Mouse (Mus musculus) neural tube, embryonic 15.5 days (tissue): ENCODE data around the gene Ccdc88b. TPM values are rescaled to one million over a fixed set of nuclear protein-coding genes. Genes with fewer than 3 reads are reported as not detected.
A peak's percentile ranks its signal among the peaks of the same experiment; 100 is the strongest.
"Not testable (repeated sequence)": the region's sequence is repeated elsewhere in the genome, so short reads cannot be mapped to it uniquely, and the experiment has no call there.

Experiments
- ATAC-seq: fragments of 200-750 bp; cut with Nextera tagmentation; 2 replicates; pipeline ENCODE4 v1.8.0; 2017; ENCODE audit warnings: mild to moderate bottlenecking, moderate TSS enrichment, moderate library complexity; ENCODE audit not compliant: low FRiP score
- H3K27ac ChIP-seq: fragments of 300-500 bp; sonication (generic); replicated peaks from 2 replicates; pipeline ENCODE4 v1.5.1; 2015; ENCODE audit warnings: mild to moderate bottlenecking, inconsistent platforms
- H3K27me3 ChIP-seq: fragments of 300-500 bp; sonication (generic); replicated peaks from 2 replicates; pipeline ENCODE4 v1.6.1; 2015; ENCODE audit warnings: inconsistent platforms
- H3K36me3 ChIP-seq: fragments of 300-500 bp; sonication (generic); 2 replicates; pipeline ENCODE4 v1.6.1; 2015; ENCODE audit warnings: inconsistent platforms
- H3K4me1 ChIP-seq: fragments of 300-500 bp; sonication (generic); 2 replicates; pipeline ENCODE4 v1.6.1; 2015; ENCODE audit warnings: inconsistent platforms
- H3K4me2 ChIP-seq: fragments of 300-500 bp; sonication (generic); 2 replicates; pipeline ENCODE4 v1.6.1; 2015; ENCODE audit warnings: inconsistent platforms, mild to moderate bottlenecking, moderate library complexity
- H3K4me3 ChIP-seq: fragments of 300-500 bp; sonication (generic); replicated peaks from 2 replicates; pipeline ENCODE4 v1.5.1; 2015; ENCODE audit warnings: mild to moderate bottlenecking, inconsistent platforms
- H3K9ac ChIP-seq: fragments of 300-500 bp; sonication (generic); replicated peaks from 2 replicates; pipeline ENCODE4 v1.6.1; 2015; ENCODE audit warnings: mild to moderate bottlenecking, inconsistent platforms
- H3K9me3 ChIP-seq: fragments of 300-500 bp; sonication (generic); replicated peaks from 2 replicates; pipeline ENCODE4 v1.6.1; 2016; ENCODE audit warnings: inconsistent platforms
- WGBS: fragments of 180-500 bp; shearing (Covaris S2); methylation state at CpG from one replicate; pipeline ENCODE4 v1.1.7; 2015; ENCODE audit warnings: mixed read lengths; 5-methylcytosine and 5-hydroxymethylcytosine counted together
- polyA plus RNA-seq: library from polyadenylated mRNA; unstranded; fragments of >200 nt; fragmentation: Nextera tagmentation; extraction: Ambion mirVana; gene quantifications from 2 replicates; pipeline ENCODE4 v1.2.1, GENCODE M21; 2015

The Ccdc88b gene
- polyA plus RNA-seq: 0.92 and 1.8 TPM in 2 replicates

- Histone ChIP-seq H3K9ac (no peak within 1 kb of the TSS), H3K4me1 (peaks cover 12% of the 10 kb centered on the region), H3K9me3 (no peaks in the 10 kb centered on the region), H3K4me3 (no peak within 1 kb of the TSS), H3K4me2 (no peak within 1 kb of the TSS), H3K27me3 (peaks cover 17% of the 10 kb centered on the region), H3K27ac (no peak within 1 kb of the TSS), H3K36me3 (no peaks in the 10 kb centered on the region)
- ATAC-seq: no peak
- 81% methylated on average over 7 of the region's 7 CpGs for WGBS
Measured at GRCm38 (mm10) chr19:6858031-6858430, at the start of gene Ccdc88b. Ccdc88b (minus strand) TSS chr19:6858211.

- Histone ChIP-seq H3K36me3 (peaks cover 43% of the 10 kb centered on the region), H3K4me3 (no peak overlapping the region), H3K9me3 (no peaks in the 10 kb centered on the region), H3K27me3 (no peaks in the 10 kb centered on the region), H3K9ac (no peak overlapping the region), H3K4me2 (peak overlapping the region; percentile 73; the same call in 1 of the 2 replicates), H3K4me1 (peaks cover 38% of the 10 kb centered on the region), H3K27ac (no peak overlapping the region)
- WGBS: 92% methylated on average over 8 of the region's 8 CpGs
- no peak for ATAC-seq
Measured at GRCm38 (mm10) chr19:6907094-6907493, 49.1 kb upstream of the Ccdc88b start.

DNA sequence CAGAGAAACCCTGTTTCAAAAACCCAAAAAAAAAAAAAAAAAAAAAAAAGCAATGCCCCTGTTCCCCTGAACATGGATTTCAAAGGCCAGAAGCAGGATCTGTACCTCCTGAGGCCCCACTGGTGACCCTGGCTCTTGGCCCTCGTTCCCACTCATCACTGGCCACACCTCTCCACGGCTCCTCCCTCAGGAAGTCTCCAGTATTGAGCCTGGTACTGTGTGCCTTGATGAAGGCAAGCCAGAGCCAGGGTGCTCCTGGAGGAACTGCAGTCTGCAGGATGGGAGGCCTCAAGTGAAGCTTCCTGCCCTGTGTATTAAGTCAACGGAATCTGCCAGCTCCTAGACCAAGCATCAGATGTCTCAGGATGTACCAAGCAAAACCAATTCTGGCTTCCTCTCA is 48.2 kb upstream of the Ccdc88b start:
- Histone ChIP-seq H3K4me1 (peaks cover 31% of the 10 kb centered on the region), H3K9ac (no peak overlapping the region), H3K4me2 (no peak overlapping the region), H3K27ac (no peak overlapping the region), H3K4me3 (no peak overlapping the region), H3K27me3 (no peaks in the 10 kb centered on the region), H3K36me3 (peaks cover 34% of the 10 kb centered on the region), H3K9me3 (no peaks in the 10 kb centered on the region)
- WGBS: 93% methylated on average over 3 of the region's 3 CpGs
- ATAC-seq: no peak

DNA sequence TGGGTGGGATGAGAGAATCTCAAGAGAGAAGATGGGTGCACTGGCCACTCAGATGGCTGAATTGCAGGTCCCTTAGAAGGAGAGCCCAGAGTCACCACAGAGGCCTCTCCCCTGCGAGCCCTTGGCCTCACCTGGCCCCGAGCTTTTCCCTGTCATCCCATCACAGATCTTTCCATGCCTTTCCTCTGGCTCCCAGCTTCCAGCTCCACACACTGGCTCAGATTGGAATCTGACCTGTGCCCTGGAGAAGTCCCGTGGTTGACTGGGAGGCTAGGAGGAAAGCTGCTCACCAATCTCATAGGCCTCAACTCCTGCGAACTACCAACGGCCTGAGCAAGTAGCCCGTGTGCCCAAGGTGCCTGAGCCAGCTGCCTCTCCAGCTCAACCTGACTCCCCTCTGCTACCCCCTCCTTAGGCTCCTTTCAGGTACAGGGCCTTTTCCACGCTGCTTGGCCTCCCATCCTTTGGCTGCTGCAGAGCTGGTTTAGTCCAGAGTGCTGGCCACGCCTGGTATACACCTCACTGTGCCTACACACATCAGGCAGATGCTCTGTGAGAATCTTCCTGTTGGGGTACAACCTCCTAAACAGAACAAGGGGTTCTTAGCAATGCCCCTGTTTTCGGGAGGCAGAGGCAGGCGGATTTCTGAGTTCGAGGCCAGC is 47.6 kb upstream of the Ccdc88b start:
- Histone ChIP-seq H3K4me3 (no peak overlapping the region), H3K4me2 (no peak overlapping the region), H3K9ac (no peak overlapping the region), H3K27me3 (no peaks in the 10 kb centered on the region), H3K27ac (no peak overlapping the region), H3K36me3 (peaks cover 32% of the 10 kb centered on the region), H3K4me1 (peaks cover 26% of the 10 kb centered on the region), H3K9me3 (no peaks in the 10 kb centered on the region)
- 94% methylated on average over 11 of the region's 11 CpGs for WGBS
- no peak for ATAC-seq

- Histone ChIP-seq H3K27ac (no peak overlapping the region), H3K36me3 (peaks cover 32% of the 10 kb centered on the region), H3K4me2 (no peak overlapping the region), H3K4me1 (peaks cover 23% of the 10 kb centered on the region), H3K4me3 (no peak overlapping the region), H3K9ac (no peak overlapping the region), H3K9me3 (no peaks in the 10 kb centered on the region), H3K27me3 (no peaks in the 10 kb centered on the region)
- ATAC-seq: no peak
- WGBS: 86% methylated on average over 2 of the region's 2 CpGs
Measured at GRCm38 (mm10) chr19:6904846-6905245, 46.8 kb upstream of the Ccdc88b start.

DNA sequence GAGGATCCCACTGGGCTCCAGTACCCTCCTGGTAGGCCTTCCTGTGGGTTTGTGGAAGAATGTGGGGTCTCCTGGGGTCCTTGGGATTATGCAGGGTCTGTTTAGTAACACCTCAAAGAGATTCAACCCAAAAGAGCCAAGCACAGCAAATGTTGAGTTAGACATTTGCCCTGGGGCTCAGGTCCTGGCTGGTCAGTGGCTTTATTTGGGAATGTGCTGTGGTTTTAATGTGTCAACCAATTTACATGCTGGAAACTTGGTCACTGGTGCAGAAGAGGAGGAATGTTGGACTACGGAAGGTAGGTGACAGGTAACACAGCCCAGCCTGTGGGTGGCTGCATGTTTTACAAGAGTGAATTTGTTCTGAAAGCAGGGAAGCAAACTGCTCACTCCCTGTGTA is 45.0 kb upstream of the Ccdc88b start:
- H3K36me3 ChIP-seq: peaks cover 32% of the 10 kb centered on the region
- no peak overlapping the region for H3K27ac ChIP-seq
- H3K4me3 ChIP-seq: no peak overlapping the region
- H3K9ac ChIP-seq: no peak overlapping the region
- H3K27me3 ChIP-seq: no peaks in the 10 kb centered on the region
- H3K9me3 ChIP-seq: no peaks in the 10 kb centered on the region
- 100% methylated on average over 1 of the region's 1 CpGs for WGBS
- no peak for ATAC-seq
- H3K4me1 ChIP-seq: peaks cover 13% of the 10 kb centered on the region
- no peak overlapping the region for H3K4me2 ChIP-seq

GRCm38 (mm10) chr19:6899641-6900040 is 41.6 kb upstream of the Ccdc88b start:
- no peak overlapping the region for H3K4me2 ChIP-seq
- no peaks in the 10 kb centered on the region for H3K27me3 ChIP-seq
- no peak overlapping the region for H3K4me3 ChIP-seq
- no peaks in the 10 kb centered on the region for H3K9me3 ChIP-seq
- H3K27ac ChIP-seq: no peak overlapping the region
- H3K36me3 ChIP-seq: peaks cover 8% of the 10 kb centered on the region; the same call in 1 of the 2 replicates
- WGBS: 76% methylated on average over 4 of the region's 4 CpGs
- no peaks in the 10 kb centered on the region for H3K4me1 ChIP-seq
- no peak for ATAC-seq
- no peak overlapping the region for H3K9ac ChIP-seq

GRCm38 (mm10) chr19:6895608-6896305 is 37.7 kb upstream of the Ccdc88b start:
- not testable (repeated sequence) for H3K27me3 ChIP-seq, H3K9ac ChIP-seq, H3K36me3 ChIP-seq, H3K9me3 ChIP-seq, H3K4me1 ChIP-seq, H3K27ac ChIP-seq, H3K4me2 ChIP-seq, H3K4me3 ChIP-seq, ATAC-seq
- WGBS: 93% methylated on average over 18 of the region's 18 CpGs

- no peak overlapping the region for H3K4me3 ChIP-seq
- no peaks in the 10 kb centered on the region for H3K4me1 ChIP-seq
- H3K27ac ChIP-seq: no peak overlapping the region
- no peak for ATAC-seq
- WGBS: 92% methylated on average over 14 of the region's 14 CpGs
- H3K9ac ChIP-seq: no peak overlapping the region
- H3K4me2 ChIP-seq: no peak overlapping the region
- H3K9me3 ChIP-seq: no peaks in the 10 kb centered on the region
- no peaks in the 10 kb centered on the region for H3K27me3 ChIP-seq
- H3K36me3 ChIP-seq: no peaks in the 10 kb centered on the region
Measured at GRCm38 (mm10) chr19:6893731-6894451, 35.9 kb upstream of the Ccdc88b start.

- Histone ChIP-seq H3K9me3 (no peaks in the 10 kb centered on the region), H3K9ac (no peak overlapping the region), H3K36me3 (no peaks in the 10 kb centered on the region), H3K27me3 (no peaks in the 10 kb centered on the region), H3K27ac (no peak overlapping the region), H3K4me3 (no peak overlapping the region), H3K4me2 (no peak overlapping the region), H3K4me1 (no peaks in the 10 kb centered on the region)
- ATAC-seq: no peak
- WGBS: 55% methylated on average over 4 of the region's 4 CpGs
Measured at GRCm38 (mm10) chr19:6892512-6892911, 34.5 kb upstream of the Ccdc88b start.

DNA sequence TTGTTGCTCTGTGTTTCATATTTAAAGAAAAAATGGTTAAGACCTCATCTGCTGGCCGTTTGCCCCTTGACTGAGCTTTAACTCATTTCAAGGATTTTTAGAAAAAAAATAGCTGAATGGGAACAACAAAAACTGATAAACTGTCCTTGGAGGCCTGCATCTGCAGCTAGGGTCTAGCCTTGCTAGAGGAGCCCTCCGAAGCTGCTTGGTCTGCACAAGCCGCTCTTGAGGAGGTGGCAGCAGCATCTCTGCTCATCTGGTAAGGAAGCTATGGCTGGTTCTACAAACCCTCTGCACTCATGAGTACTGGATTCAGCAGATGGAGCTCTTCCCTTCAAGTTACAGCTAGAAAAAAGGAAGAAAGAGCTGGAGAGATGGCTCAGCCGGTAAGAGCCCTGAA is 20.0 kb upstream of the Ccdc88b start:
- no peaks in the 10 kb centered on the region for H3K27me3 ChIP-seq
- H3K4me1 ChIP-seq: no peaks in the 10 kb centered on the region
- 89% methylated on average over 4 of the region's 4 CpGs for WGBS
- no peak overlapping the region for H3K27ac ChIP-seq
- H3K4me2 ChIP-seq: no peak overlapping the region
- no peak overlapping the region for H3K9ac ChIP-seq
- H3K36me3 ChIP-seq: no peaks in the 10 kb centered on the region
- no peaks in the 10 kb centered on the region; the same call in 1 of the 2 replicates for H3K9me3 ChIP-seq
- ATAC-seq: no peak
- H3K4me3 ChIP-seq: no peak overlapping the region

- Histone ChIP-seq H3K27ac (no peak overlapping the region), H3K9ac (no peak overlapping the region), H3K4me1 (no peaks in the 10 kb centered on the region), H3K4me3 (no peak overlapping the region), H3K4me2 (no peak overlapping the region), H3K9me3 (no peaks in the 10 kb centered on the region; the same call in 1 of the 2 replicates), H3K27me3 (no peaks in the 10 kb centered on the region), H3K36me3 (no peaks in the 10 kb centered on the region)
- no peak for ATAC-seq
Measured at GRCm38 (mm10) chr19:6876799-6877198, 18.8 kb upstream of the Ccdc88b start.
